Mouse (Mus musculus) midbrain, embryonic 14.5 days (tissue): ENCODE measurements around the gene Slc5a2. TPM values are rescaled to one million over a fixed set of nuclear protein-coding genes. Genes with fewer than 3 reads are reported as not detected.

Experiments
- ATAC-seq: fragments of 200-750 bp; cut with Nextera tagmentation; 2 replicates; pipeline ENCODE4 v1.8.0; 2017; ENCODE audit warnings: moderate number of reproducible peaks, moderate library complexity; ENCODE audit not compliant: low FRiP score, low TSS enrichment
- DNase-seq: peaks from one replicate; pipeline ENCODE4 v3.0.0-alpha.2; 2015
- H3K27ac ChIP-seq: fragments of 300-500 bp; sonication (generic); replicated peaks from 2 replicates; pipeline ENCODE4 v1.5.1; 2014; ENCODE audit warnings: mild to moderate bottlenecking, low read depth, low read length, moderate library complexity
- H3K27me3 ChIP-seq: fragments of 300-500 bp; sonication (generic); 2 replicates; pipeline ENCODE4 v1.6.1; 2014; ENCODE audit warnings: low read length, control low read depth, mixed read lengths; ENCODE audit not compliant: control insufficient read depth, insufficient read depth
- H3K36me3 ChIP-seq: fragments of 300-500 bp; sonication (generic); 2 replicates; pipeline ENCODE4 v1.6.1; 2014; ENCODE audit warnings: low read length, control low read depth; ENCODE audit not compliant: control insufficient read depth, insufficient read depth
- H3K4me1 ChIP-seq: fragments of 300-500 bp; sonication (generic); 2 replicates; pipeline ENCODE4 v1.6.1; 2014; ENCODE audit warnings: mild to moderate bottlenecking, antibody characterized with exemption, low read length, control low read depth; ENCODE audit not compliant: control insufficient read depth, insufficient read depth
- H3K4me2 ChIP-seq: fragments of 300-500 bp; sonication (generic); 2 replicates; pipeline ENCODE4 v1.6.1; 2014; ENCODE audit warnings: mild to moderate bottlenecking, low read length, moderate library complexity
- H3K4me3 ChIP-seq: fragments of 300-500 bp; sonication (generic); replicated peaks from 2 replicates; pipeline ENCODE4 v1.5.1; 2014; ENCODE audit warnings: low read depth, low read length
- H3K9ac ChIP-seq: fragments of 300-500 bp; sonication (generic); replicated peaks from 2 replicates; pipeline ENCODE4 v1.6.1; 2014; ENCODE audit warnings: mild to moderate bottlenecking, low read length, moderate library complexity
- H3K9me3 ChIP-seq: fragments of 300-500 bp; sonication (generic); 2 replicates; pipeline ENCODE4 v1.6.1; 2016; ENCODE audit warnings: low read length, control low read depth, mixed read lengths; ENCODE audit not compliant: control insufficient read depth
- WGBS: fragments of 180-500 bp; shearing (Covaris S2); extraction: QIAGEN DNeasy Blood & Tissue Kit; methylation state at CpG from one replicate; pipeline ENCODE4 v1.1.7; 2014; 5-methylcytosine and 5-hydroxymethylcytosine counted together
- polyA plus RNA-seq: library from polyadenylated mRNA; unstranded; fragments of >200 nt; fragmentation: Nextera tagmentation; extraction: Ambion mirVana; gene quantifications from 2 replicates; pipeline ENCODE4 v1.2.1, GENCODE M21; 2014

The Slc5a2 gene
- polyA plus RNA-seq, 1 experiment from 2014 or later, result not detected

- Histone ChIP-seq H3K4me3 (peak within 1 kb of the TSS; percentile 37), H3K27ac (peak within 1 kb of the TSS; percentile 67), H3K4me1 (peaks cover 7% of the 10 kb centered on the region; the same call in 1 of the 2 replicates), H3K36me3 (peaks cover 28% of the 10 kb centered on the region), H3K27me3 (peaks cover 1% of the 10 kb centered on the region; the same call in 1 of the 2 replicates), H3K9me3 (no peaks in the 10 kb centered on the region), H3K9ac (peak within 1 kb of the TSS; percentile 55), H3K4me2 (peak within 1 kb of the TSS; percentile 56)
- peak; percentile 31; the same call in 1 of the 2 replicates for ATAC-seq
- peak; percentile 55 for DNase-seq
- 2% methylated on average over 30 of the region's 30 CpGs for WGBS
Observed at GRCm38 (mm10) chr7:128246496-128247391, 18.7 kb upstream of the Slc5a2 start, which contains the start of gene Tgfb1i1. Gene Tgfb1i1, plus strand, starts transcription at chr7:128246812.

- Histone ChIP-seq H3K27me3 (peaks cover 4% of the 10 kb centered on the region; the same call in 1 of the 2 replicates), H3K9ac (peak overlapping the region; percentile 55; the same call in 1 of the 2 replicates), H3K36me3 (peaks cover 22% of the 10 kb centered on the region), H3K4me3 (peak overlapping the region; percentile 37), H3K27ac (no peak overlapping the region; the same call in 1 of the 2 replicates), H3K4me2 (peak overlapping the region; percentile 56), H3K9me3 (no peaks in the 10 kb centered on the region), H3K4me1 (peaks cover 9% of the 10 kb centered on the region; the same call in 1 of the 2 replicates)
- peak; percentile 94 for DNase-seq
- ATAC-seq, result peak; percentile 72
- 2% methylated on average over 13 of the region's 13 CpGs for WGBS
Observed at GRCm38 (mm10) chr7:128247443-128247842, 18.0 kb upstream of the Slc5a2 start.

GRCm38 (mm10) chr7:128248081-128249042 lies 17.1 kb upstream of the Slc5a2 start:
- Histone ChIP-seq H3K4me1 (peaks cover 13% of the 10 kb centered on the region; the same call in 1 of the 2 replicates), H3K36me3 (peaks cover 13% of the 10 kb centered on the region; the same call in 1 of the 2 replicates), H3K9me3 (no peaks in the 10 kb centered on the region), H3K4me3 (no peak overlapping the region), H3K27ac (no peak overlapping the region), H3K9ac (no peak overlapping the region), H3K27me3 (peaks cover 4% of the 10 kb centered on the region; the same call in 1 of the 2 replicates), H3K4me2 (no peak overlapping the region; the same call in 1 of the 2 replicates)
- ATAC-seq (no peak), DNase-seq (no peak)
- 87% methylated on average over 10 of the region's 10 CpGs for whole genome bisulfite sequencing

GRCm38 (mm10) chr7:128249998-128250397 lies 15.5 kb upstream of the Slc5a2 start:
- Histone ChIP-seq H3K9ac (no peak overlapping the region), H3K36me3 (peaks cover 2% of the 10 kb centered on the region; the same call in 1 of the 2 replicates), H3K27me3 (peaks cover 4% of the 10 kb centered on the region; the same call in 1 of the 2 replicates), H3K9me3 (no peaks in the 10 kb centered on the region), H3K4me1 (peaks cover 13% of the 10 kb centered on the region; the same call in 1 of the 2 replicates), H3K4me2 (no peak overlapping the region), H3K4me3 (no peak overlapping the region), H3K27ac (no peak overlapping the region)
- no peak for ATAC-seq
- WGBS, result 83% methylated on average over 5 of the region's 5 CpGs
- DNase-seq, result no peak

- H3K27ac ChIP-seq, result no peak overlapping the region
- H3K4me2 ChIP-seq, result peak overlapping the region; percentile 58
- H3K27me3 ChIP-seq, result peaks cover 4% of the 10 kb centered on the region; the same call in 1 of the 2 replicates
- no peaks in the 10 kb centered on the region for H3K36me3 ChIP-seq
- H3K9me3 ChIP-seq, result no peaks in the 10 kb centered on the region
- H3K9ac ChIP-seq, result no peak overlapping the region
- no peak for ATAC-seq
- no peak overlapping the region for H3K4me3 ChIP-seq
- 0 out of 2 replicates have a peak, but pooled peaks cover 6% of the 10 kb centered on the region for H3K4me1 ChIP-seq
- 47% methylated on average over 12 of the region's 12 CpGs for WGBS
- DNase-seq, result no peak
Observed at GRCm38 (mm10) chr7:128251946-128252345, 13.5 kb upstream of the Slc5a2 start.

- Histone ChIP-seq H3K27me3 (peaks cover 4% of the 10 kb centered on the region; the same call in 1 of the 2 replicates), H3K4me2 (peak overlapping the region; percentile 58), H3K4me1 (0 out of 2 replicates have a peak, but pooled peaks cover 6% of the 10 kb centered on the region), H3K4me3 (peak overlapping the region; percentile 29), H3K27ac (no peak overlapping the region), H3K9me3 (no peaks in the 10 kb centered on the region), H3K9ac (peak overlapping the region; percentile 37), H3K36me3 (no peaks in the 10 kb centered on the region)
- WGBS, result 7% methylated on average over 24 of the region's 24 CpGs
- no peak for ATAC-seq
- DNase-seq, result peak; percentile 69
Observed at GRCm38 (mm10) chr7:128252609-128253008, 12.8 kb upstream of the Slc5a2 start.

GRCm38 (mm10) chr7:128254978-128255377 lies 10.5 kb upstream of the Slc5a2 start:
- Histone ChIP-seq H3K27ac (no peak overlapping the region), H3K4me1 (0 out of 2 replicates have a peak, but pooled peaks cover 6% of the 10 kb centered on the region), H3K27me3 (peaks cover 4% of the 10 kb centered on the region; the same call in 1 of the 2 replicates), H3K4me3 (no peak overlapping the region), H3K36me3 (no peaks in the 10 kb centered on the region), H3K4me2 (no peak overlapping the region), H3K9me3 (no peaks in the 10 kb centered on the region), H3K9ac (no peak overlapping the region)
- DNase-seq (no peak), ATAC-seq (no peak)
- 66% methylated on average over 2 of the region's 2 CpGs for WGBS

- no peak overlapping the region for H3K4me3 ChIP-seq
- no peak overlapping the region for H3K9ac ChIP-seq
- WGBS, result 87% methylated on average over 5 of the region's 5 CpGs
- no peaks in the 10 kb centered on the region for H3K9me3 ChIP-seq
- no peak overlapping the region for H3K27ac ChIP-seq
- no peak for ATAC-seq
- peaks cover 4% of the 10 kb centered on the region; the same call in 1 of the 2 replicates for H3K27me3 ChIP-seq
- H3K4me2 ChIP-seq, result no peak overlapping the region
- no peak for DNase-seq
- 0 out of 2 replicates have a peak, but pooled peaks cover 6% of the 10 kb centered on the region for H3K4me1 ChIP-seq
- no peaks in the 10 kb centered on the region for H3K36me3 ChIP-seq
Observed at GRCm38 (mm10) chr7:128255757-128256156, 9.7 kb upstream of the Slc5a2 start.
